Mouse (Mus musculus) forebrain, postnatal 0 days (tissue): ENCODE results near the gene Hspa2. TPM values are rescaled to one million over a fixed set of nuclear protein-coding genes. Genes with fewer than 3 reads are reported as not detected.

Experiments used
- ATAC-seq: fragments of 200-750 bp; cut with Nextera tagmentation; 2 replicates; pipeline ENCODE4 v1.8.0; 2017; ENCODE audit warnings: mild to moderate bottlenecking, moderate library complexity
- DNase-seq: peaks from one replicate; pipeline ENCODE4 v3.0.0-alpha.2; 2015
- H3K27ac ChIP-seq: fragments of 300-500 bp; sonication (generic); 2 replicates; pipeline ENCODE4 v1.5.1; 2014; ENCODE audit warnings: low read depth, mild to moderate bottlenecking, antibody characterized with exemption, low read length, moderate library complexity, mixed read lengths
- H3K27me3 ChIP-seq: fragments of 300-500 bp; sonication (generic); 2 replicates; pipeline ENCODE4 v1.6.1; 2014; ENCODE audit warnings: mild to moderate bottlenecking, low read length, mixed read lengths; ENCODE audit not compliant: insufficient read depth
- H3K36me3 ChIP-seq: fragments of 300-500 bp; sonication (generic); 2 replicates; pipeline ENCODE4 v1.6.1; 2014; ENCODE audit warnings: mild to moderate bottlenecking, moderate library complexity; ENCODE audit not compliant: insufficient read depth
- H3K4me1 ChIP-seq: fragments of 300-500 bp; sonication (generic); 2 replicates; pipeline ENCODE4 v1.6.1; 2014; ENCODE audit warnings: antibody characterized with exemption; ENCODE audit not compliant: insufficient read depth
- H3K4me2 ChIP-seq: fragments of 300-500 bp; sonication (generic); 2 replicates; pipeline ENCODE4 v1.6.1; 2014; ENCODE audit warnings: low read depth, mild to moderate bottlenecking, moderate library complexity
- H3K4me3 ChIP-seq: fragments of 300-500 bp; sonication (generic); 2 replicates; pipeline ENCODE4 v1.5.1; 2014; ENCODE audit warnings: low read depth, low read length, mixed read lengths
- H3K9ac ChIP-seq: fragments of 300-500 bp; sonication (generic); 2 replicates; pipeline ENCODE4 v1.6.1; 2014; ENCODE audit warnings: mild to moderate bottlenecking
- H3K9me3 ChIP-seq: fragments of 300-500 bp; sonication (generic); 2 replicates; pipeline ENCODE4 v1.6.1; 2016; ENCODE audit warnings: low read length
- CTCF ChIP-seq: sonication (generic); IDR thresholded peaks from 2 replicates; pipeline ENCODE4 v1.5.1; 2016; ENCODE audit warnings: antibody characterized with exemption, control low read depth, low read depth
- WGBS: fragments of 180-500 bp; shearing (Covaris S2); extraction: QIAGEN DNeasy Blood & Tissue Kit; methylation state at CpG from one replicate; pipeline ENCODE4 v1.1.7; 2014; 5-methylcytosine and 5-hydroxymethylcytosine counted together
- polyA plus RNA-seq: library from polyadenylated mRNA; unstranded; fragments of >200 nt; fragmentation: Nextera tagmentation; extraction: Ambion mirVana; gene quantifications from 2 replicates; pipeline ENCODE4 v1.2.1, GENCODE M21; 2015
- total RNA-seq: library from RNA; depleted of rRNA; stranded (reverse); fragments of >200 nt; gene quantifications from 2 replicates; pipeline ENCODE4 v1.2.3, GENCODE M21; 2014

Hspa2 gene
- total and polyA plus RNA-seq, 2 experiments from 2014 or later, result 10.6 to 11.6 TPM

DNA sequence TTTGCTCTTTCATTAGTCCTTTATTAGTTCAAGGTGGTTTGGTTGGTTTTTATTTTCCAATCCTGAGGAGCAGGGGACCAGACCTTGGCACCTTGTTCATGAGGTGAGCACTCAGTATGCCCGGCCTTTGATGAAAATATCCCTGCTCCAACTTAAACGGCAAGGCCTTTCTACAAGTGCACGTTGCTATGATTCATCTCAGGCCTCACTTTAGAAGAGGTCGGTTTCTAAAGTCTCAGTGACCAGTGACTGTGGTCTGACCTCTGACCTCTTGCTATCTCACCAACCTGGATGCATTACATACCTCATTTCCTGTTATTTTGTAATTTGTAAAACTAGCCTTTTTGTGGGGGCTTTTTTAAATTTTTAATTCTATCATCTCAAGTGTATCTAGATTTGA lies 5.2 kb downstream of the Hspa2 start:
- 77% methylated on average over 4 of the region's 4 CpGs for WGBS
- H3K27ac ChIP-seq, result no peak overlapping the region
- no peak overlapping the region for H3K4me3 ChIP-seq
- DNase-seq (no peak), ATAC-seq (no peak)
- H3K27me3 ChIP-seq, result peaks cover 27% of the 10 kb centered on the region
- no peaks in the 10 kb centered on the region for H3K36me3 ChIP-seq
- peaks cover 7% of the 10 kb centered on the region; the same call in 1 of the 2 replicates for H3K4me1 ChIP-seq
- no peak for TF ChIP-seq CTCF
- H3K4me2 ChIP-seq, result no peak overlapping the region
- no peak overlapping the region for H3K9ac ChIP-seq
- no peaks in the 10 kb centered on the region for H3K9me3 ChIP-seq

DNA sequence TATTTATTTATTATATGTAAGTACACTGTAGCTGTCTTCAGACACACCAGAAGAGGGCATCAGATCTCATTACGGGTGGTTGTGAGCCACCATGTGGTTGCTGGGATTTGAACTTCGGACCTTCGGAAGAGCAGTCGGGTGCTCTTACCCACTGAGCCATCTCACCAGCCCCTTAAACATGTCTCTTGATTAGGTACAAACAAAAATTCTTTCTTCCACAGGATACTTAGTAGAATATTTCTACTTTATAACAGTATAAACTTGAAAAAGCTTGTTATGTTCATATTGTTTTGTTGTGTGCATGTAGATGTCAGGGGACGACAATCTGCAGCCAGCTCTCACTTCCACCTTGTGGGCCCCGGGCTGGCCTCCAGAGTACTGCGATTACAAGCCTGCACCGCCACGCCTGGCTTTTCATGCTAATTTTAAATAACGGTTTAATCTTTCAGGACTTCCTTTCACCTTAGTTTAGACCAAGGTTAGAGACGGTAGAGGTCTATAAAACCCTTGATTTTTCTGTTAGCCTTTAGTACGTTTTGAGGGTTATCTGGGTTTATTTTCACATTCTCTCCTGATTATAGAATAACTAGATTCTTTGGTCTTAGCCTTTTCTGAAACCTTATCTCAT lies 11.5 kb downstream of the Hspa2 start:
- Histone ChIP-seq H3K4me1 (no peaks in the 10 kb centered on the region), H3K36me3 (no peaks in the 10 kb centered on the region), H3K9ac (no peak overlapping the region), H3K4me3 (no peak overlapping the region), H3K27me3 (peaks cover 8% of the 10 kb centered on the region; the same call in 1 of the 2 replicates), H3K27ac (no peak overlapping the region), H3K9me3 (no peaks in the 10 kb centered on the region), H3K4me2 (no peak overlapping the region)
- 90% methylated on average over 11 of the region's 12 CpGs for WGBS
- ATAC-seq, result no peak
- TF ChIP-seq CTCF, result no peak
- DNase-seq, result no peak

DNA sequence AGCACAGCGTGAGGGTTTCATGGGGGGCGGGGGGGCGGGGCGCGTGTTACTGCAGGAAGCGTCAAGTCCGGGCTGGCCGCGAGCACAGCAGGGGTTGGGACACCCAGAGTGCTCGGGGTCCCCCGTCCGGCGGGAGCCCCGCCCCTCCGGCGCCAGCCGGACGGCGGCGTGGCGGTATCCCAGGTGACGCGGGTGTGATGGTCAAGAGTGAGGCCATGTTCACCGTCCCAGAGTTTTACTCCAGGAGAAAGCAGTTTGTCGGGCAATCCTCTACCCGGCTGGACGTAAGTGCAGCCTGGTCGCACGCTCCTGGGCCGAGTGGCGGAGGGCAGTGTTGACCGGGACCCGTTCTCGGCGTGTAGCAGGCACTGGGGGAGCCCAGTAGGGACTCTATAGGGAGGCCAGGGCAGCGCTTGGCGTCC lies 13.5 kb downstream of the Hspa2 start, which contains the start of gene Ppp1r36:
TSS of gene Ppp1r36 (plus strand) at position 106 of the 422 bp plus-strand sequence.
- WGBS, result under 1% methylated on average over 37 of the region's 37 CpGs
- H3K27me3 ChIP-seq, result peaks cover 8% of the 10 kb centered on the region; the same call in 1 of the 2 replicates
- no peaks in the 10 kb centered on the region for H3K9me3 ChIP-seq
- no peak within 1 kb of the TSS for H3K27ac ChIP-seq
- H3K4me2 ChIP-seq, result peak within 1 kb of the TSS; percentile 56
- no peak; the same call in 1 of the 2 replicates for ATAC-seq
- no peak for DNase-seq
- H3K4me1 ChIP-seq, result no peaks in the 10 kb centered on the region
- no peak for TF ChIP-seq CTCF
- H3K4me3 ChIP-seq, result peak within 1 kb of the TSS; percentile 34
- H3K36me3 ChIP-seq, result no peaks in the 10 kb centered on the region
- H3K9ac ChIP-seq, result 0 out of 2 replicates have a peak within 1 kb of the TSS, but pooled peaks have one; percentile 10

DNA sequence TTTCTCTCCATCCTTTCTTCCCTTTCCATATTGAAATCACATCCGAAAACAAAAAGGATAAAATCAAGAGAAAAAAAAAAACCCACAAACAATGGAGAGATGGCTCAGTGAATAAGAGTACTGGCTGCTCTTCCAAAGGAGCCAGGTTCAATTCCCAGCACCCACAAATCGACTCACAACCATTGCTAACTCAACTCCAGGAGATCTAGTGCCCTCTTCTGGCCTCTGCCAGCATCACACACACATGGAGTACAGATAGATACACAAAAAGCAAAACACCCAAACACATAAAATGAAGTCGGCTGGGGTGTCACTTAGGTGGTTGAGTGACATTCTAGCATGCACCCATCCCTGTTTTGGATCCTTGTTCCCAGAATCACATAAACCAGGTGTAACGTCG lies 14.4 kb downstream of the Hspa2 start:
- no peak overlapping the region for H3K4me3 ChIP-seq
- DNase-seq, result no peak
- 0 out of 2 replicates have a peak, but pooled peaks have one; percentile 7 for TF ChIP-seq CTCF
- H3K27me3 ChIP-seq, result peaks cover 8% of the 10 kb centered on the region; the same call in 1 of the 2 replicates
- no peak overlapping the region for H3K9ac ChIP-seq
- H3K4me1 ChIP-seq, result no peaks in the 10 kb centered on the region
- no peaks in the 10 kb centered on the region for H3K36me3 ChIP-seq
- no peak overlapping the region for H3K27ac ChIP-seq
- 93% methylated on average over 5 of the region's 5 CpGs for WGBS
- no peak overlapping the region for H3K4me2 ChIP-seq
- no peaks in the 10 kb centered on the region for H3K9me3 ChIP-seq
- no peak for ATAC-seq

DNA sequence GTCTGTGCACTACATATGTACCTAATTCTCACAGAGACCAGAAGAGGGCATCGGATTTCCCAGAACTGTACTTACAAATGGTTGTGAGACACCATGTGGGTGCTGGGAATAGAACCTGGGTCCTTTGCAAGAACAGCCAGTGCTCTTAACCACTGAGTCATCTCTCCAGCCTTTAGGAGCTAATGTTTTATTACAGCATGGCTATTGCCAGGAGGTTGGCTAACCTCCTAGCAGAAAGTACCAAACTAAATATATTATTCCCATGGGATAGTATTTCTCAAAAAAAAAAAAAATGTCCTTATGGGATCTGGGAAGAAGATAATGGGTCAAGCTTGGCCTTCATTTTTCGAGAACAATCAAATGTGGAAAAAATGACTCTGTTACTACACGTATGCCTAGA lies 21.3 kb downstream of the Hspa2 start:
- Histone ChIP-seq H3K36me3 (no peaks in the 10 kb centered on the region), H3K9ac (no peak overlapping the region), H3K4me1 (no peaks in the 10 kb centered on the region), H3K4me3 (no peak overlapping the region), H3K27me3 (no peaks in the 10 kb centered on the region), H3K27ac (no peak overlapping the region), H3K9me3 (no peaks in the 10 kb centered on the region), H3K4me2 (no peak overlapping the region)
- TF ChIP-seq CTCF, result no peak
- WGBS, result 96% methylated on average over 3 of the region's 3 CpGs
- no peak for ATAC-seq
- DNase-seq, result no peak

DNA sequence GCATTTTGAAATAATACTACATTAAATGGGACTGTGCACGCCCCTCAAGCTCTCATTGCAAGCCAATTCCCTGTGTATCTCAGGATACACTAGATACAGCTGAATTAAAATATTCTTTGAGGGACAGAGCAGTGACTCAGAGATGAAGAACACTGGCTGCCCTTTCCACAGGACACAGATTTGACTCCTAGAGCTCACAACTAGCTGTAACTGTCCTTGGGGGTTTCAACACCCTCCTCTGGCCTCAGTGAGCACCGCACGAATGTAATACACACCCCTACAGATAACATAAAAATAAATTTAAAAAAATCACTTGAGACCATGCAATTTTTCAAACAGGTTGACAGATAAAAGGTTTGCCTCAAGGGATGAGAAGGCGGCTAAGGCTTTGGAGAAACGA lies 23.6 kb downstream of the Hspa2 start:
- H3K9ac ChIP-seq, result no peak overlapping the region
- no peak for TF ChIP-seq CTCF
- no peaks in the 10 kb centered on the region for H3K4me1 ChIP-seq
- H3K9me3 ChIP-seq, result no peaks in the 10 kb centered on the region
- no peaks in the 10 kb centered on the region for H3K27me3 ChIP-seq
- H3K36me3 ChIP-seq, result no peaks in the 10 kb centered on the region
- no peak overlapping the region for H3K27ac ChIP-seq
- H3K4me3 ChIP-seq, result no peak overlapping the region
- no peak overlapping the region for H3K4me2 ChIP-seq
- no peak for ATAC-seq
- 66% methylated on average over 5 of the region's 5 CpGs for WGBS
- DNase-seq, result no peak

DNA sequence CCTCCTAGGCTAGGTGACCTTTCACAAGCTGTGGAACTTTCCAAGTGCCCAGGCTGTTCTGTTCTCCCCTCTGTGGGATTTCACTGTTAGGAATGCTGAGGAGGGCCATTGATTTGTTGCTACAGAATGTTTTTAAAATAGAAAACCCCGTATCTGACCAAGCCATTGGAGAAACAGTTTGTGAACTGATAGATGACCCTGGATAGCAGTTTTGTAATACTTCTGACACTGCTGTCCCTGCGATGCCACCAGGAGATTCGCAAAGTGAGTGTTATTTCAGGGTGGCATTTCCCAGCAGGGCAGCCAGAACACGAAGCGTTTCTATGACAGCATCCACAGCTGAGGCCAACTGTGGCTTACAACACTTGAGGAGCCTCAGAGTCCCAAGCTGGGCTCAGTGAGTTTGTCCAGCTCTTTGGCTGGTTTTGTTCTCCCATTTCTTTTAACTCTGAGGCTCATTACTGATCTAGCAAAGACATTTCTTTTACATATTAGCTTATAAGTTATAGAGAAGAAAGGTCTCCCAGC lies 27.0 kb downstream of the Hspa2 start:
- Histone ChIP-seq H3K9ac (no peak overlapping the region), H3K4me2 (no peak overlapping the region), H3K36me3 (no peaks in the 10 kb centered on the region), H3K27ac (no peak overlapping the region), H3K4me1 (no peaks in the 10 kb centered on the region), H3K27me3 (no peaks in the 10 kb centered on the region), H3K9me3 (no peaks in the 10 kb centered on the region), H3K4me3 (no peak overlapping the region)
- ATAC-seq (peak; percentile 62; the same call in 1 of the 2 replicates), DNase-seq (peak; percentile 28)
- no peak for TF ChIP-seq CTCF
- WGBS, result 52% methylated on average over 5 of the region's 5 CpGs
